Mouse (Mus musculus): ENCODE data around the gene Eif3l.
A peak's percentile ranks its signal among the peaks of the same experiment; 100 is the strongest.

Eif3l gene

DNA sequence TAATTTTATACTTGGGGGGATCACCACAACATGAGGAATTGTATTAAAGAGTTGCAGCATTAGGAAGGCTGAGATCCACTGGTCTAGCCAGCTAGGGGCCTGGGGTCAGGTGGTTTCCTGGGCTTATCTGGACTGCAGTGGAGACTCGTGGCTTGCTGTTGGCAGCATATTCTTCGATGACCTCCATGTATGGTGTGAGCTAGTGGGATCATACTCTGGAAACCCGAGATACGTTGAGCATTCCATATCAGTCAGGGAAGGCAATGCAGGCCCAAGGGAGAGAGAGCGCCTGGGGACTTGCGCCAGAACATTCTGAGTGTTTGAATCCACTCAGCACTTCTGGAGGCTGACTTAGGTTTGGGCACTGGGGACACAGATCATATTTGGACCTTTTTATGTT is 48.8 kb downstream of the Eif3l start:
- no peak for DNase-seq (ENCODE audit: low spot score in 2 of 2)

DNA sequence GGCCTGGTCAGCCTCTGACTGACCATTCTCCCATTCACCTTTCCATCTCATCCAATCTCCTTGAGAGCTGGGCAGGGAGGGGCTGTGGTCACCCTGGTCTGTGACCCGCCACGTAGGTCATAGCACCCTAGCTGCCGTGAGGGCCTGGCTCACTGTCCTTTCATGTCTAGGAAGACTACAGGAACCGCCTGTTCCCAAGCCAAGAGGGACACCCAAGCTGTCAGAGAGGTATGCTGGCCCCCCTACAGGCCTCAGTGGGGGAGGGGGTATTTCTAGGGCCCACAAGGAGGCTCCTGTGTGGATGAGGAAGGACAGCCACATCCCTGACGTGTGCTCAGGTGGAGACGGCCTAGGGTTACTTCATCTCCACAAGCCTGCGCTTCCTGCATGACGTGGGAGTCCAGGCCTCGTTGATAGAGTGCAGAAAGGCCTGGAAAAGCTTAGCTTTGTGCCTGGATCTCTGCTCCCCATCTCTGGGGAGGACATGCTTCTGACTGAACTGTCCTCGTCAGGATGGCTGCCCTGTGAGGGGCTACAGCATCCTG is 49.4 kb downstream of the Eif3l start:
- no peak for DNase-seq (ENCODE audit: low spot score in 2 of 2)

DNA sequence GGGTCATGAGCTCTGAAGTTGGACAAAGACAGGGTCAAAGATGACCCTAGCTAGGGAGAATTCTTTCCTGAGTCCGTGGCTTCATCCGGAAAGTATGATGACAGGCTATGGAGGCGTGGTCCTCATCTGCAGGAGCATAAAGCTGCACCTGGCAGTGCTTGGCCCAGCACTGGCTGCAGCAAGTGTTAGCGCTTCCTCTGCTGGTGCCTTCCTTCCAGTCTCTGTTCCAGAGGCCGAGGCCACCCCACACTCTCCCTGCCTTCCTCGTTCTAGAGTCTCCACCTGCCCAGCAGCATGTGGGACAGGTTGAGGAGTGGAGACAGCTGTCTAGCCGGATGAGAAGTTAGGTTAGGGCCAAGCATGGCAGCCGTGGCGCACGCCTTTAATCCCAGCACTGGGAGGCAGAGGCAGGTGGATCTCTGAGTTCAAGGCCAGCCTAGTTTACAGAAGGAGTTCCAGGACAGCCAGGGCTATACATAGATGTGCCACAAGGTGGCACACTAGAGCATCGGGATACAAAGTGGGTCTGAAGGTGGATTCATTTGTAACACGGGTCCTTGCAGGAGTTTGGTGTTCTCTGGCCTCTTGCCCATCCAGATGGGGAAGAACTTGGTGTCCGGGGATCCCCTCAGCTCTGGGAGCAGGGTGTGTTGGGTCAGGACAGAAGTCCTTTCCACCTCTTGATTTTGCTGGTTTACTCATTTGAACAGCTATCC is 51.4 kb downstream of the Eif3l start:
- DNase-seq (ENCODE audit: low spot score in 2 of 2), result peak in 1 of 2 experiments; percentile 14

- no peak for DNase-seq (ENCODE audit: low spot score in 2 of 2)
Measured at GRCm38 (mm10) chr15:79127101-79127500, 52.1 kb downstream of the Eif3l start.

DNA sequence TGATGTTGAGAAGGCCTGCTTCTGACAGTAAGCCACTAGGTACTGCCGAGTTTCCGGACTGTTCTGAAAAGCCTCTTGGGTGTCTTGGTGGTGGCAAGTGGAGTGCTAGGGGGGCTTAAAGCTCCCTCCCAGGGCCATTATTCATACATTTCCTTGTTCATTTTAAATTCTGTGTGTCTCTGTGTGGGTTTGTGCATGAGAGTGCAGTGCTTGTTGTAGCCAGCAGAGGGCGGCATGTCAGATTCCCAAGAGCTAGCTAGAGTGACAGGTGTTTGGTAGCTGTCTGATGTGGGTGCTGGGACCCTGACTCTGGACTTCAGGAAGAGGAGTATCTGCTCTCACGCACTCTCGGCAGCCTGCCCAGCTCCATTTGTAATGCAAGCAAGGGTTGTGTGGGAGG is 53.2 kb downstream of the Eif3l start:
- DNase-seq (ENCODE audit: low spot score in 2 of 2), result no peak

- DNase-seq (ENCODE audit: low spot score in 2 of 2), result no peak
Measured at GRCm38 (mm10) chr15:79129311-79129710, 54.3 kb downstream of the Eif3l start.

GRCm38 (mm10) chr15:79130782-79131181 is 55.8 kb downstream of the Eif3l start:
- DNase-seq (ENCODE audit: low spot score in 2 of 2), result no peak

DNA sequence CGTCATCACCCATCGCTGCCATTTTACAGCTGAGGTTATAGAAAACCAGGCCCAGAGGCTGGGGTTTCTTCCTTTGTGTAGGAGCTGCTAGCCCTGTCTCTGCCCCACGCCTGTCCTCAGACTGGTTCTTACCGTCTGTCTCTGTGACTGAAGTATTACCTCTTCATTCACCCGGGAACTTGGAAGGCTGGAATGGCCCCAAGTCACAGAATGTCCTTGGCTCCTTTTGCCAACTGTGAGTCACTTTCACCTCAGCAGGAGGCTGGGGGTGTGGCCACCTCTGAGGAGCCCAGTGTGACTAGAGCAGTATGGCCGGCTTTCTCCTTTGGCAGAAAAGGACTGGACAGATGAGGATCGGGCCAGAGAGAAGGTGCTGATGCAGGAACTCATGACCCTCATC is 56.5 kb downstream of the Eif3l start:
- DNase-seq (ENCODE audit: low spot score in 2 of 2), result peak in 1 of 2 experiments; percentile 26

DNA sequence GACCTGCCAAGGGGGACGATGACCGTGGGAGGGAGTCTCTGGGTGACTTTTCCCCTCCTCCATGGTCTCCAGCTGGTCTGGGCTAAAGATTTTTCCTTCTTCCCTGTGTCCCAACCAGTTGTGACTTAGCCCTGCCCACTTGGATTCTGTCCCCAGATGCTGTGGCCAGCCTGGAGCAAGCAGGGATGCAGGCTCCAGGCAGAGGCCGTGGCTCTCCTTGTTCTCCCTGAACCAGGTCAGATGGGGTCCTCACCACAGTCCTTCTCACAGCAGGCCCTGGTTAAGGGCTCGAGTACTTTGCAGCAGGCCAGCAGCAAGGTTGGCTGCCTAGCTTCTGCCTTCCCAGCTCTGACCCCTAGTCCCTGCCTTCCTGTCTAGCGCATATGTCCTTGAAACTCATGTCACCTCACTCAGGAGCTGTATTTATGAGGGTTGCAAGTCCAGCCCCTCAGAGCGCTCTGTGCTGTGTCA is 58.2 kb downstream of the Eif3l start:
- DNase-seq (ENCODE audit: low spot score in 2 of 2), result no peak

- no peak for DNase-seq (ENCODE audit: low spot score in 2 of 2)
Measured at GRCm38 (mm10) chr15:79134496-79135270, 59.7 kb downstream of the Eif3l start.

- DNase-seq (ENCODE audit: low spot score in 2 of 2), result no peak
Measured at GRCm38 (mm10) chr15:79135332-79135731, 60.4 kb downstream of the Eif3l start.

DNA sequence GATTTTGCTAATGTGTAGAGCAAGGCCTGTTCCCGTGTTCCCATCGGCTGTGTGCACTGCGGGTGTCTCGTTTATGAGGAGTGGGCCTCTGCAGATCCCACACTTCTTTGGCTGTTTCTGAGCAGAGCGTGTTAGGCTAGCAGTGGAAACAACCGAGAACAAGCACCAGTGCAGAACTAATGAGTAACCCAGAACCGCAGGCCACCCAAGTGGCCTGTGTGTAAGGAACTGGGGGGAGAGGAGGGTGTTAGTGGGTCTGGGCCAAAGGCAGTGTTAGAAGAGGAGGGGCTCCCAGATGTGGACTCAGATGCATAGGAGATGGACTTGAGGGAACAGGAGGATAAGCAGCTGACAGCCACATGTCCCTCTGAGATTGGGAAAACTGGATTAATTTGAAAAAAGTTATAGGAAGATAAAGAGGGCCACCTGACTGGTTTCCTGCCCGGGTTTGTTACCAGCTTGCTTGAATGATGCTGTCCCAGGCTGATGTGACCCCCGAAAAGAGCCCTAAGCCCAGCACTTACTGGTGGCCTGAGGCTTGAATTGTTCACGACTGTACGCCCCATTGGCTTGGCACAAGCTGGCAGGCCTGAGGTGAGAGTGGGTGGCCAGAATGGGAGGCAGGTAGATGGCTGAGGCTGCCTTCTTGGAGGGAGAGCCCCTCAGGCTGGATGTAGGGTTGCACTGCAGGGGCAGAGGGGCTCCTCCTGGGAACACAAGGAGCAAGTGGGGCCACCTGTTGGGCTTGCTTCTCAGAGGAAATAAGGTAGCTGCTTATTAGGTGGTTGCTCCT is 61.0 kb downstream of the Eif3l start:
- no peak for DNase-seq (ENCODE audit: low spot score in 2 of 2)

DNA sequence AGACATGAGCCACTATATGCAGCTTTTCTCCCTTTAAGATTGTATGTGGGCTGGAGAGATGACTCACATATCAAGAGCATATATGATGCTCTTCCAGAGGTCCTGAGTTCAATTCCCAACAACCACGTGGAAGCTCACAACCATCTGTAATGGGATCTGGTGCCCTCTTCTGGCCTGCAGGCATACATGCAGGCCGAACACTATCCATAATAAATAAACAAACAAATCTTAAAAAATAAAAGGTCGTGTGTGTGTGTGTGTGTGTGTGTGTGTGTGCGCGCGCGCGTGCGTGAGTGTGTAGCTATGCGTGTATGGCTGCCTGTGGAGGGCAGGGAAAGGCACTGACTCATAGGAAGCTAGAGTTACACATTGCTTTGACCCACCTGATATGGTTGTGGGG is 64.7 kb downstream of the Eif3l start:
- DNase-seq (ENCODE audit: low spot score in 2 of 2), result no peak

- peak; percentile 91 for DNase-seq (ENCODE audit: low spot score in 2 of 2)
Measured at GRCm38 (mm10) chr15:79140866-79141565, 66.0 kb downstream of the Eif3l start, which contains the start of the genes Polr2f and 1700088E04Rik. Gene Polr2f, plus strand, starts transcription at chr15:79141009. Gene 1700088E04Rik, minus strand, starts transcription at chr15:79141253.

- DNase-seq (ENCODE audit: low spot score in 2 of 2), result no peak
Measured at GRCm38 (mm10) chr15:79141566-79141917, 66.6 kb downstream of the Eif3l start.

DNA sequence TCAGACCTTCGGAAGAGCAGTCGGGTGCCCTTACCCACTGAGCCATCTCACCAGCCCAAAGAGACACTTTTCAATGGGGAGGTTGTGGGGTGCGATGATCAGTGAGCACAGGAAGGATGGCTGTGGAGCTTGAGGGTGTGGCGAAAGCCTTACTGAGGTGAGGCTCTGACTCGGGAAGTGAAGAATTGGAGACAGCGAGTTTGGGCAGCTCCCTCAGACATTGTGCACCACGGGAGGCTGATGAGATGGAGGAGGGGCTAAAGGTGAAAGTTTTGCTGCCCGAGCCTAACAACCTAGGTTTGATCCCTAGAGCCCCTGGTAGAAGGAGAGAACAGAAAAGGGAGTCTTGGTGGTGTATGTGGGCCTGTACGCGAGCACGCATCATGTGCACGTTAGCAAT is 68.3 kb downstream of the Eif3l start:
- no peak for DNase-seq (ENCODE audit: low spot score in 2 of 2)

All from right cerebral cortex, postnatal 36 days (tissue).